Mouse (Mus musculus): ENCODE measurements at regions not wholly inside any gene's neighbourhood (a gene's known extent, or its start where the extent isn't known, plus 50 kb on each side); places are given as distances from the start of the nearest gene placed in this dataset.

DNA sequence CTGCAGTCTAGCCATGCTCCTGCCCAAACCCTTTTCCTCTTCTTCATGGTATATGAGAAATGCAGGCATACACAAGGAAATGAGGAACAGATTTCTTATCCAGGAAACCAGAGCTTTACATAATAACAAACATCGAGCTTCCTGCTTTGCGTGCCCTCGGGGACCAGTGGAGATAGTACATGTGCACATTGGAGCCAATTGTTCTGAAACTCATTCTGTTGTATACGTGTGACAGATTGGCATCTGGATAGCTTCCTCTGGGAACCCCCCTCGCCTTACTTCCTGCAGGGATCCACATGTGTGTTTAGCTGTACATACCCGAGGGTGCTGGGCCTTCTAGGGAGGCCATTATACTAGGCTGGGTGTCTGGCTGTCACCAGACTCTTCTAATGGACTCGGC is 141.2 kb downstream of the Sox11 start:
- no peak for TF ChIP-seq POLR2A (IDR thresholded peaks at IDR 0.05; ENCODE audit: low read depth, low read length)
- no peak for TF ChIP-seq CTCF (IDR thresholded peaks at IDR 0.05; ENCODE audit: extremely low read depth, insufficient read length, insufficient replicate concordance, low read depth, low read length)

Measured in small intestine, adult 2 months (tissue).